Mouse (Mus musculus) urinary bladder, adult 18-20 months (tissue): ENCODE measurements at regions not wholly inside any gene's neighbourhood (a gene's known extent, or its start where the extent isn't known, plus 50 kb on each side); places are given as distances from the start of the nearest gene placed in this dataset.

ENCODE experiments used
- DNase-seq, 2 experiments: peaks; one replicate each; pipeline ENCODE4 v3.0.0; 2022; ENCODE audit warnings: low spot score in 2 of 2, mixed read lengths in 2 of 2

GRCm38 (mm10) chr13:90497573-90497972 is 407.6 kb downstream of the Atp6ap1l start:
- no peak for DNase-seq

- DNase-seq, result no peak
Observed at GRCm38 (mm10) chr13:90493696-90494095, 404.3 kb upstream of the Xrcc4 start.

- DNase-seq, result no peak
Observed at GRCm38 (mm10) chr13:90490991-90491951, 401.9 kb upstream of the Xrcc4 start.

- DNase-seq, result no peak
Observed at GRCm38 (mm10) chr13:90480484-90480883, 391.1 kb upstream of the Xrcc4 start.

GRCm38 (mm10) chr13:90476880-90477279 is 387.5 kb upstream of the Xrcc4 start:
- no peak for DNase-seq

- no peak for DNase-seq
Observed at GRCm38 (mm10) chr13:90474507-90474906, 385.1 kb upstream of the Xrcc4 start.

GRCm38 (mm10) chr13:90474053-90474452 is 384.6 kb upstream of the Xrcc4 start:
- DNase-seq, result no peak

- no peak for DNase-seq
Observed at GRCm38 (mm10) chr13:90473041-90473825, 383.8 kb upstream of the Xrcc4 start.

GRCm38 (mm10) chr13:90466096-90466495 is 376.7 kb upstream of the Xrcc4 start:
- no peak for DNase-seq

GRCm38 (mm10) chr13:90464051-90464450 is 374.6 kb upstream of the Xrcc4 start:
- no peak for DNase-seq

- no peak for DNase-seq
Observed at GRCm38 (mm10) chr13:90463381-90463780, 374.0 kb upstream of the Xrcc4 start.

GRCm38 (mm10) chr13:90454631-90455030 is 365.2 kb upstream of the Xrcc4 start:
- DNase-seq, result no peak

- no peak for DNase-seq
Observed at GRCm38 (mm10) chr13:90426901-90427300, 337.5 kb upstream of the Xrcc4 start.

- DNase-seq, result no peak
Observed at GRCm38 (mm10) chr13:90425379-90425778, 336.0 kb upstream of the Xrcc4 start.

- no peak for DNase-seq
Observed at GRCm38 (mm10) chr13:90424541-90424940, 335.1 kb upstream of the Xrcc4 start.

GRCm38 (mm10) chr13:90420966-90421365 is 331.6 kb upstream of the Xrcc4 start:
- no peak for DNase-seq

GRCm38 (mm10) chr13:90404392-90404791 is 315.0 kb upstream of the Xrcc4 start:
- no peak for DNase-seq

- DNase-seq, result no peak
Observed at GRCm38 (mm10) chr13:90402061-90402460, 312.7 kb upstream of the Xrcc4 start.

GRCm38 (mm10) chr13:90401496-90401895 is 312.1 kb upstream of the Xrcc4 start:
- DNase-seq, result no peak

- no peak for DNase-seq
Observed at GRCm38 (mm10) chr13:90395274-90396023, 306.0 kb upstream of the Xrcc4 start.

- no peak for DNase-seq
Observed at GRCm38 (mm10) chr13:90394815-90395241, 305.4 kb upstream of the Xrcc4 start.

- no peak for DNase-seq
Observed at GRCm38 (mm10) chr13:90392415-90392814, 303.0 kb upstream of the Xrcc4 start.
